Mouse (Mus musculus) adrenal gland, postnatal 25 days (tissue): Measurements from ENCODE around the gene Pcolce2. TPM values are rescaled to one million over a fixed set of nuclear protein-coding genes. Genes with fewer than 3 reads are reported as not detected.

Source experiments
- DNase-seq: peaks from one replicate; pipeline ENCODE4 v3.0.0; 2021; ENCODE audit warnings: mixed read lengths
- total RNA-seq: library from RNA; stranded (reverse); gene quantifications from 2 replicates; pipeline ENCODE4 v1.2.3, GENCODE M21; 2021

Gene Pcolce2
- total RNA-seq, 1 experiment from 2014 or later = 2.2 TPM

DNA sequence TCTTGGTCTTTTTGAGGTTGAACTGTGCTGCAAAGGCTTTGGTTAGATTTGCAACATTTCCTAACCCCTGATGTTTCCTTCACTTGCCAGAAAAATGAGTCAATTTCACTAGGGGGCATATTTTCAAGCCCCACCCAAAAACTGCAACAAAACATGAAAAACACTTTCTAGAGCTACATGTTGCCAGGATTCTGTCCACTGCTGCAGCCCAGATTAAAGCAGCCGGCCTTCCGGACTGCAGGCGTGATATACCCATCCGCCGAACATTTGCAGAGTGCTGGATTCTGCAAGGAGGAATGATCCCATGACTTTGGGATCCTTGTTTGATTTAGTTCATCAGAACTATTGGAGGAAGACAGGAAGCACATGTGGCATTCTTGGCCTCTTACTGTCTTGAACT is 17.0 kb downstream of the Pcolce2 start:
- DNase-seq = no peak

GRCm38 (mm10) chr9:95657941-95658340 is 20.5 kb downstream of the Pcolce2 start:
- no peak for DNase-seq

- DNase-seq = no peak
These were observed 27.0 kb downstream of the Pcolce2 start for GRCm38 (mm10) chr9:95664290-95664989.

GRCm38 (mm10) chr9:95665835-95666234 is 28.4 kb downstream of the Pcolce2 start:
- DNase-seq = no peak

DNA sequence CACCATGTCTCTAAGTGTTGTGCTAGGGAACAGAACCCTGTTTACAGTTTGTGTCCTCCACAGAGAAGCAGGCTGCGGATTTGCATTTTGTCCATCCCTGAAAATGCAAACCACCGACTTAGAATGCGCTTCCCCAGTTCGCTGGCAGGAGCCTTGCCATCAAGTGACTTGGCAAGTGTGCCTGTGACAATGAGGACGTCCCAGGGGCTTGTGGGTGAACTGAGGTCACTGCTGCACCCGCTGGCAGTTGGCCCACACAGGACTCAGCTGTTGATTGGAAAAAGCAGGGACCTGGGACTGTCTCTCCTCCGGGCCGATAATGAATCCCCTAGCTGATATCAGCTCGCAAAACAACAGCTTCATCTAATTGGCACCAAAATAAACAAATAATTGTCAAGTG is 30.4 kb downstream of the Pcolce2 start:
- DNase-seq = peak; percentile 52

DNA sequence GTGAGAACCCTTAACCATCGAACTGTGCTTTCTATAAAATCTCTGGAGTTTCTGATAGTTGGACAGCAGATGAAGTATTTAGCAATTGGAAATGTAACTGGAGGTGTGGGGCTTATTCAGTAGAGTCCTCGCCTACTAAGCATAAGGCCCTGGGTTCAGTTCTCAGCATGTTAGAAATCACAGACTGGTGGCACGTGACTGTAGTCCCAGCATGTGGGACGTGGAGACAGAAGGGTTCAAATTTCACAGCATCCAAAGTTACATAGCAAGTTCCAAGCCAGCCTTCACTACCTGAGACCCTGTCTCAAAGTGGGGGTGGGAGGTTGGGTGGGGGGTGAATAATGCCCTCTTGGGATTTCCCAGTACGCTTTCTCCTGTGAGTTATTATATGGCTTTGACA is 30.9 kb downstream of the Pcolce2 start:
- no peak for DNase-seq

DNA sequence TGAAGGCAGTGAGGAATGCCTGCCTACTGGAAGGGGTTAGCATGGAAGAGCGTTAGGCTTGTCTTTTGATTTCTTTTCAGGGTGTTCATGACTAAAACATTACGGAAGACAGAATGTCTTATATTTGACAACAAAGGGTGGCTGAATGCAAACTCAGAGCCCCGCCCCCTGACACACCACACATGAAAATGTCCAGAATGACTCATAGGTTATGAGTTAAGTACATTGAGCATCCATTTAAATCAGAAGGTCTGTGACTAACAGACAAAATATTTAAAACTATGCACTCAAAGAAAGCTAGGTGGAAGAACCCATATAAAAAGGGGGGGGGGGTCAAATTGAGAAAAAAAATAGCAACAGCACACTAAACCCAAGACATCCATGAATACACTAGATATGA is 34.9 kb downstream of the Pcolce2 start:
- no peak for DNase-seq

GRCm38 (mm10) chr9:95672760-95673159 is 35.4 kb downstream of the Pcolce2 start:
- DNase-seq = no peak

DNA sequence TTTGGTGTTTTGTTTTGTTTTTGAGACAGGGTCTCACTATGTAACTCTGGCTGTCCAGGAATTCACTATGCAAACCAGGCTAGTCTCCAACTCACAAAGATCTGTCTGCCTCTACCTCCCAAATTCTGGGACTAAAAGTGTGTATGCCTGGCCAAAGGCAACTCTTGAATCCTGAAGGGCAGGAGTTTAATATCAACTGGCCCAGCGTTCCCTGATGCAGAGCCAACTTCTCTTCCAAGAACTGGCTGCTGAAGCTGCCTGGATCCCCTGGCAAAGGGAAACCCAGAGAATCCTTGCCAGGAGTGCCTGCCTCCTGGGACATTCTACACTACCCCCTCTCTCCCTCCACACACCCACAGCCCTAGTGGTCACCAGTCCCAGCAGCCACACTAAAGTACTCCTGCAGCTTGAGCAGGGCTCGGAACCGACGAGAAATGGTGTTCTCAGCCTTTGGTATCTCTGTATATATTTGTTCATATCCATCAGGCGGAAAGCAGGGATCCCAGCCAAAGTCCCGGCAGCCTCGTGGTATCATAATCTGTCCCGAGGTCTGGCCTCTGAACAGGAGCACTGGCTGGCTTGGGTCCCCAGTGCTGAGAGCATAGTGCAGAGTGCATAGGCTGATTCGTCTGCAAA is 37.8 kb downstream of the Pcolce2 start:
- DNase-seq = peak; percentile 35

DNA sequence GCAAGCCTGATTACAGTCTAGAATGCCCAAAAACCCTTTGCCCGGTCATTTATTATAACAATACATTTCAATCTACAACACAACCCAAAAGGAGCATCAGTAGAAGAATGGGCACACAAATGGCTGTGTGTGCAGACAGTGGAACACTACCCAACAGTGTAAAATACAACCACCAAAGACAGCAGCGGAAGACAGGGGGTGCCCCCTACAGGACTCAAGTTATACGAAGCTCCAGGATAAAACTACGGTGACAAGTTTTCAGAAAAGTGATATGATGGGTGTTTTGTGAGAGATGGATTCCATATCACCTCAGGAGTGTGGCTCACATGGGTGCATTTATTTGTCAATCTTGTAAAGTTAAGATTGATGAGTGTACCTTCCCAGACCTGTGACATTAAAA is 38.6 kb downstream of the Pcolce2 start:
- DNase-seq = no peak

- DNase-seq = no peak
These were observed 42.6 kb downstream of the Pcolce2 start for GRCm38 (mm10) chr9:95679966-95680365.

GRCm38 (mm10) chr9:95680691-95681090 is 43.3 kb downstream of the Pcolce2 start:
- DNase-seq = no peak

DNA sequence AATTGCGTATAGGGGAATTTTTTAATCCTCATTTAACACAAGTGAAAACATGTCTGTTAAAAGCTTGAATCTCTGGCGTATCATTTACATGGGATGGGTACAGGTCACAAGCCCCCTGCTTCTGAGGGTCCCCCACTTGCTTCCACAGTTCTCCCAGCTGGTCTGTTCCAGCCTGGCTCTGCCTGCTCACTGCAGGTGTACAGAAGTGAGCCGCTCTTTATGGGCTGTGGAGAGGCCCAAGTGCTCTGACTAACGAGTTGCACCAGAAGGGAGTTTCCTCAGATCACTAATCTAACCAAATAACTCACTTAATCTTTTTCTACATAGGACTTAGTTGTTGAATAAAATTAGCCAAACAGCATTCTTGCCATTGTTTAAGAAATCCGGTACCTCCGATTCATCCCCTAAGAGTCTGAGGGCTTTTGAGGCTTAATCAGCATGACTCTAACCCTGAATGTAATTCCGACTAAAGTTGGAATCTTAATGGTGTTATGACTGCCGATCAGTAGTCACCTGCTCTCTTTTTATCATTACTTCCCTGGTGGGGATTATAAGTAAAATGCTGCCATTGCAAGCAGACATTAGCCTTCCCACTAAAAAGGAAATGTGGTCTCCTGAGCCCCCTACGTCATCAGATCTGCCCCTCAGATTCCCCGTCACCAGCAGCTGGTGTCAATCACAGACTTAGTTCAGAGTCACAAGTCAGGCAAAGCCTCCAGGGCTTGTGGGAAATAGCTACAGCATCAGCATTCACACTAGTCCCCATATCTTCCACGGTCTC is 48.4 kb downstream of the Pcolce2 start:
- no peak for DNase-seq

DNA sequence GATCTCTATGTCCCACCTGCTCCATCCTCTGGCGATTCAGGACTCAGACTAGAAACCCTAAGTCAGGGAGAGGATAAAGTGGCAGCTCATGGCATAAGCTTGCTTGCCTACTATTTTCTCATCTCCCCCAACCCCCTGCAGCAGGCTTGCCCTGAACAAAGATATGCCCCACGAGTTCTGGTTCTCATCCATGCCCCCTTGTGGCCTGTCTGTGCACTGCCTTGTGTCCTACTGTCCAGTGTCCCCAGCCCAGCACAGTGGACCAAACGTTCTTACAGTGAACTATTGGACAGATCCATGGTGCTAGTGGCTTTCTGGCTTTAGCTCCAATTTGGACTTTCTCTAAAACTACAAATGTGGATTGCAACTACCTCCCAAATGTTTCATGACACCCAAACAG is 50.7 kb downstream of the Pcolce2 start:
- DNase-seq = peak; percentile 41

GRCm38 (mm10) chr9:95692823-95693222 is 55.4 kb downstream of the Pcolce2 start:
- no peak for DNase-seq

- DNase-seq = no peak
These were observed 56.2 kb downstream of the Pcolce2 start for GRCm38 (mm10) chr9:95693528-95694100.

- DNase-seq = no peak
These were observed 57.1 kb downstream of the Pcolce2 start for GRCm38 (mm10) chr9:95694526-95694925.

DNA sequence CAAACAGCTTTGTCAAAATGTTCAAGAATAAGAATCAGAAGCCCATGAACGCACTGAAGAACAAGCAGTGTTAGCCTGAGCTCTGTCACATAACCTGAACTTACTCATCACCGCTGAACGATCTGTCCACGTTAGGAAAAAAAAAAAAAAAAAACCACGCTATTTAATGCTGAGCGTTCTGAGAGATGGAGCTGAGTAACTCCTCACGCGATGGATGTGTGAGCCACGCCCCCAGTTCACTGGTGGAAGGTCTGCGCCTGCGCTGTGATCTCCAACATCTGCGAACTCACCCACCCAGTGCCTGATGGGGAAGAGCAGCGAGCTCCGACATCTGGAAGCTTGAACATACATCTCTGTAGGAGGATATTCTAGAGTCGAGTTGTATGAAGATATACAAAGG is 57.6 kb downstream of the Pcolce2 start:
- no peak for DNase-seq

GRCm38 (mm10) chr9:95696581-95696980 is 59.2 kb downstream of the Pcolce2 start:
- no peak for DNase-seq

GRCm38 (mm10) chr9:95697808-95698207 is 60.4 kb downstream of the Pcolce2 start:
- peak; percentile 19 for DNase-seq

GRCm38 (mm10) chr9:95699273-95699672 is 61.9 kb downstream of the Pcolce2 start:
- DNase-seq = no peak

- DNase-seq = no peak
These were observed 66.7 kb downstream of the Pcolce2 start for GRCm38 (mm10) chr9:95704078-95704477.

DNA sequence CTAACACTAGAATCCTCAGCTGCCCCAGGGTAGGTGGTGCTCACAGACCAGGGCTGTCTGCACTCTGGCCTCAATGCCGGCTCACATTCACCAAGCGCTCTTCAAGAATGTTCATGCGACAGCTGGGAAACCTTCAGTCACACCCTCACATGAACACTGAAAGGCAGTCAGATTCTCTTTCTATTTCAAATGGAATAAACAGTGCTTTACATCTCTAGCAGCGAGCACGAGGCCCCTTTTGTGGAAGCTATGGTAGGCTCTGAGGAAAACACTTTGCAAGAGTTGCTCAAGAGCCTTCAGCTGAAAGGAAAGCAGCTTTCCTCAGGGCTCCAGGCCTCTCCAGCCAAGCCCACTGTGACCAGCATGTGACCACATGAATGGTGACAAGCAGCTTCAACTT is 68.0 kb downstream of the Pcolce2 start:
- no peak for DNase-seq
